Mouse (Mus musculus) small intestine, adult 2 months (tissue): ENCODE results near the gene Nfix.

ENCODE experiments used
- CTCF ChIP-seq: fragments of 200-500 bp; IDR thresholded peaks from 2 replicates; pipeline ENCODE4 v1.5.1; 2012; ENCODE audit warnings: low read depth, mild to moderate bottlenecking, control low read depth, inconsistent platforms, low read length, moderate library complexity, mixed read lengths; ENCODE audit not compliant: insufficient replicate concordance, insufficient read length; ENCODE audit errors: extremely low read depth
- POLR2A ChIP-seq: fragments of 200-500 bp; IDR thresholded peaks from 2 replicates; pipeline ENCODE4 v1.6.1; 2012; ENCODE audit warnings: low read depth, mild to moderate bottlenecking, control low read depth, inconsistent platforms, low read length, moderate library complexity

- TF ChIP-seq POLR2A (no peak), CTCF (no peak)
Observed at GRCm38 (mm10) chr8:84778638-84779380, 21.3 kb downstream of the Nfix start.
